Mouse (Mus musculus) midbrain, embryonic 16.5 days (tissue): ENCODE measurements at regions not wholly inside any gene's neighbourhood (a gene's known extent, or its start where the extent isn't known, plus 50 kb on each side); places are given as distances from the start of the nearest gene placed in this dataset.

Source experiments
- ATAC-seq: fragments of 200-750 bp; cut with Nextera tagmentation; 2 replicates; pipeline ENCODE4 v1.8.0; 2017; ENCODE audit warnings: moderate TSS enrichment
- H3K27ac ChIP-seq: fragments of 300-500 bp; sonication (generic); 2 replicates; pipeline ENCODE4 v1.5.1; 2014; ENCODE audit warnings: mild to moderate bottlenecking, low read length, mixed read lengths
- H3K27me3 ChIP-seq: fragments of 300-500 bp; sonication (generic); 2 replicates; pipeline ENCODE4 v1.6.1; 2014; ENCODE audit warnings: low read depth, low read length, mixed read lengths; ENCODE audit not compliant: control insufficient read depth, insufficient read depth
- H3K36me3 ChIP-seq: fragments of 300-500 bp; sonication (generic); 2 replicates; pipeline ENCODE4 v1.6.1; 2014; ENCODE audit warnings: mild to moderate bottlenecking, low read length, moderate library complexity, mixed read lengths; ENCODE audit not compliant: control insufficient read depth, insufficient read depth
- H3K4me1 ChIP-seq: fragments of 300-500 bp; sonication (generic); 2 replicates; pipeline ENCODE4 v1.6.1; 2014; ENCODE audit warnings: mild to moderate bottlenecking, low read length, mixed read lengths; ENCODE audit not compliant: control insufficient read depth, insufficient read depth
- H3K4me2 ChIP-seq: fragments of 300-500 bp; sonication (generic); 2 replicates; pipeline ENCODE4 v1.6.1; 2014; ENCODE audit warnings: mild to moderate bottlenecking, low read length, mixed read lengths
- H3K4me3 ChIP-seq: fragments of 300-500 bp; sonication (generic); 2 replicates; pipeline ENCODE4 v1.5.1; 2014; ENCODE audit warnings: low read depth, mild to moderate bottlenecking, low read length, moderate library complexity, mixed read lengths
- H3K9ac ChIP-seq: fragments of 300-500 bp; sonication (generic); 2 replicates; pipeline ENCODE4 v1.6.1; 2014; ENCODE audit warnings: low read depth, low read length, mixed read lengths
- H3K9me3 ChIP-seq: fragments of 300-500 bp; sonication (generic); replicated peaks from 2 replicates; pipeline ENCODE4 v1.6.1; 2014; ENCODE audit warnings: mild to moderate bottlenecking, low read length, mixed read lengths; ENCODE audit not compliant: control insufficient read depth, poor library complexity, severe bottlenecking
- WGBS: fragments of 180-500 bp; shearing (Covaris S2); extraction: QIAGEN DNeasy Blood & Tissue Kit; methylation state at CpG from one replicate; pipeline ENCODE4 v1.1.7; 2014; 5-methylcytosine and 5-hydroxymethylcytosine counted together

DNA sequence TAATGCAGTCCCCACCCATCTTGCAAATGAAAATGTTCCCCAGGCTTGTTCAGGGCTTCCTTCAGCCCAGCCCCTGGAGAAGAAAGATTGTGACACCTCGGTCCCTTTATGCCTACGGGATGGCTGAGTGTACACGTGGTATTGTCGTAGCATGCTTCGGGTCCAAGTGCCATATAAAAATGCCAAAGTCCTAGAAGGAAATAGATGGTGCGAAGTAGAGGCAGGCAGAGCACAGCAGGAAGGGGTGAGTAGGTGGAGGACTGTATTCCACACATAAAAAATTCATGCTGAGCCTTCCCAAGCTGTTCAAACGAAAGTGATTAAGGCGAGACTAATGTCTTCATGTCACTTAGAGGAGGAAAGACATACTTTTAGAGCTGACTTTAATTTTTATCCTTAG, 281.1 kb downstream of the Stim2 start:
- Histone ChIP-seq H3K9ac (no peak overlapping the region), H3K4me3 (no peak overlapping the region), H3K9me3 (no peaks in the 10 kb centered on the region), H3K27ac (no peak overlapping the region), H3K4me2 (no peak overlapping the region), H3K27me3 (no peaks in the 10 kb centered on the region), H3K4me1 (peaks cover 7% of the 10 kb centered on the region; the same call in 1 of the 2 replicates), H3K36me3 (no peaks in the 10 kb centered on the region)
- WGBS, result 41% methylated on average over 8 of the region's 8 CpGs
- ATAC-seq, result peak; percentile 32; the same call in 1 of the 2 replicates

DNA sequence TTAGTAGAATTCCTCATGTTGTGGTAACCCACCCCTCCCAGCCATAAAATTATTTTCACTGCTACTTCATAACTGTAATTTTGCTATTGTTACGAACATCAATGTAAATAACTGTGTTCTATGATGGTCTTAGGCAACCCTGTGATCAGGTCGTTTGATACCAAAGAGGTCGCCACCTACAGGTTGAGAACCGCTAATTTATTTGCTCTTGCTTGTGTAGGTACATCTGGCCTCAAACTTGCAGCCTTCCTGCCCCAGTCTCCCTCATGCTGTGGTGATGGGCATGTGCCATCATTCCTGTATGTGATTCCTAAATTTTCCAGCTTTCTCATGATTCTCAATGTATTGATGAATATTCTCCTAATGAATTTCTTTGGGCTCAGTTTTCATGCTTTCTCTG, 282.4 kb downstream of the Stim2 start:
- H3K9ac ChIP-seq, result no peak overlapping the region
- H3K4me1 ChIP-seq, result peaks cover 7% of the 10 kb centered on the region; the same call in 1 of the 2 replicates
- no peaks in the 10 kb centered on the region for H3K27me3 ChIP-seq
- H3K27ac ChIP-seq, result no peak overlapping the region
- no peak for ATAC-seq
- WGBS, result 49% methylated on average over 4 of the region's 4 CpGs
- H3K9me3 ChIP-seq, result no peaks in the 10 kb centered on the region
- no peaks in the 10 kb centered on the region for H3K36me3 ChIP-seq
- H3K4me3 ChIP-seq, result no peak overlapping the region
- no peak overlapping the region for H3K4me2 ChIP-seq

DNA sequence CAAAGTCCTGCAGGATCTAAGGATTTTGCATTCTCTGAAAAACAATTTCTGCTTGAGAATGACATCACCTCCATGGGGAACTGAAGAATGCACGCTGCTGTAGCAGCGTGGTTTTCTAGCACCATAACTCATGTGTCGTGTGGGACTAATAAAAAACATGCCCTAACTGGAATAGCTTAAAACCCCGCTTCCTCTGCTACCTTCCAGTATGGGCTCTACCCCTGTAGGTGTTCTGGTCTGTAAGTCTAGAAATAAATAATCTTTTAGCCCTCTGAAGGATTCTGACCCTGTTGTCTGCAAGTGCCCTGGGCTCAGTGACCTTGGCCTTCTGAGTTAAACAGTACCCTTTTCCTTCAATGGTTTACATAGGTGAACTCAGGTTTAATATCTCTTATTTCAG, 282.8 kb downstream of the Stim2 start:
- ATAC-seq, result no peak
- H3K9me3 ChIP-seq, result no peaks in the 10 kb centered on the region
- 75% methylated on average over 4 of the region's 4 CpGs for WGBS
- no peak overlapping the region for H3K9ac ChIP-seq
- H3K36me3 ChIP-seq, result no peaks in the 10 kb centered on the region
- no peak overlapping the region for H3K27ac ChIP-seq
- no peaks in the 10 kb centered on the region for H3K27me3 ChIP-seq
- no peak overlapping the region for H3K4me3 ChIP-seq
- H3K4me2 ChIP-seq, result no peak overlapping the region
- H3K4me1 ChIP-seq, result peaks cover 7% of the 10 kb centered on the region; the same call in 1 of the 2 replicates

DNA sequence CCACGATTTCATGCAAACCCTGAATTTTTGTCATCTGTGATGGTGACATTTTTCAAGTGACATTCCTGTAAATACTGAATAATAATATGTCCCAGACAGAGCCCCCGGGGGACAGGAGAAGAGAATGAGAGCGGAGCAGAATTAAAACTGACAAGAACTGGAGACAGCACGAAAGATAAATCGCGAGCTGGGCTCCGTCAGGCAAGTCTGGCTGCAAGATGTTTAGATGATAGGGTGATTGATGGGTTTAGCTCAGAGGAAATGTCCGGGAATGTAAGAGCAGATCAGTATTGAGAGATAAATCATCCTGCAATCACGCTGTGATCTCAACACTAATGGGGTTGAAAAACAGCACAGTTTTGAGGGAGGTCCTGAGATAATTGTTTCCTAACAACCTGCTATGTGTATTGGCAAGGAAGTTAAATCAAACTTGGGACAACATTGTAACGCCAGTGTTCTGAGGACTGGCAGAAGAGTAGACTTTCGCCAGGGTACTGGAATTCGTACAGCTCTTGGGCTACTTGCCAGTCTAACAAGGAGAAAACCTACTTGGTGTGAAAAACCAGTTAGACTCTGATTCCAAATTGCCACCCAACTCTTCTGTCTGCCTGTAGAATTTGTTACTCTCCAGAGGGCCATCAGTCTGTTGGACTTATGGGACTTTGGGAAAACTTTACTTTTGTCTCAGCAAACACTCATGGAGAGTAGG, 292.2 kb downstream of the Stim2 start:
- WGBS, result 63% methylated on average over 12 of the region's 12 CpGs
- H3K4me3 ChIP-seq, result no peak overlapping the region
- H3K27ac ChIP-seq, result no peak overlapping the region
- no peaks in the 10 kb centered on the region for H3K36me3 ChIP-seq
- H3K4me2 ChIP-seq, result no peak overlapping the region
- no peaks in the 10 kb centered on the region for H3K9me3 ChIP-seq
- H3K9ac ChIP-seq, result no peak overlapping the region
- ATAC-seq, result no peak
- H3K27me3 ChIP-seq, result no peaks in the 10 kb centered on the region
- H3K4me1 ChIP-seq, result peaks cover 7% of the 10 kb centered on the region

DNA sequence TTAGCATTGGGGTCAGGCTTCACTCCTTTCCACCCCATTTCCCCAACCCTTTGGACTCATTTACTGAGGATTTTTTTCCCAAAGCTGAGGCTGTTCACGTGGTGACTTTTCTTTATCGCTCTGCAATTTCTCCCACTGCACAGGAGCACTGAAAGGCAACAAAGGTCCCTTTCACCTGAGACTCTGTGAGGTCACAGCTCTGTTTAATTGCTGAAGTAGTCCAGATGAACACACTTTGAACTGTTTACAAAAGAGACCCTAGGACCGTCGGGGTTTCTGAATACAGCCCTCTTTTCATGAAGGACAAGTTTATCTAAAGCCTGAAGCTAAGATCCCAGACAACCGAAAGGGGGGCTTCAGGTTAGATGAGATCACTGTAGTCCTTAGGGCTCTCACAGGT, 293.6 kb downstream of the Stim2 start:
- Histone ChIP-seq H3K36me3 (no peaks in the 10 kb centered on the region), H3K27me3 (no peaks in the 10 kb centered on the region), H3K4me2 (no peak overlapping the region), H3K9me3 (no peaks in the 10 kb centered on the region), H3K4me3 (no peak overlapping the region), H3K27ac (no peak overlapping the region), H3K9ac (no peak overlapping the region), H3K4me1 (peaks cover 7% of the 10 kb centered on the region)
- no peak for ATAC-seq
- WGBS, result 51% methylated on average over 5 of the region's 5 CpGs

DNA sequence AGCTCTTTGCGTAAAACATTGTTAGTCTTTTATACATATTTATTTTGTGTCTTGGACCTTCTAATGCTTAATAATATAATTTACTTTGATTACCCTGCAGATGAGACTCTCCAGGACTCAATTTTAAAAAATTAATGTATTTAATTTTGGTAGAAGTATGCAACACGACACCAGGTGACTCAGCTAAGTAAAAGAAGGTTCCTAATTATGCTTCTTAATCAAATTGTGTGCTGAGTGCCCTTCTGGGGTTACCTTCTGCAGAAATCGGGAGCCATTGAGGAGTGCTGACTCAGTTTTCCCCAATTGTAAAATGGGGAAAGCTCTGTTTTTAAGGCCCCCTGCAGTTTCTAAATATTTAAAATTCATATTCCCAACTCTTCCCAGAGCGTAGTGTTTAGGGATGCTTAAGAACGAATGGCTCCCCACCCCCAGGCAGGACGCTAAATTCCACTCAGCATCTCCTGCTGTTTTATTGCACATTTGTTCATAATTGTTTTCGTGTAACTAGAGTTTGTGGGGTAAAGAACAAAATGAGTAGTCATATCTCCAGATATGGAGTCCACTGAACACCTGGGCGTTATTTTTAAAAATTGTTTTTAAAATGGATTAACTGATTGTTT, 315.5 kb downstream of the Stim2 start:
- Histone ChIP-seq H3K36me3 (no peaks in the 10 kb centered on the region), H3K9ac (no peak overlapping the region), H3K4me3 (no peak overlapping the region), H3K4me1 (no peaks in the 10 kb centered on the region), H3K9me3 (no peaks in the 10 kb centered on the region), H3K27ac (no peak overlapping the region), H3K4me2 (no peak overlapping the region), H3K27me3 (no peaks in the 10 kb centered on the region)
- WGBS, result 84% methylated on average over 8 of the region's 8 CpGs
- ATAC-seq, result no peak

DNA sequence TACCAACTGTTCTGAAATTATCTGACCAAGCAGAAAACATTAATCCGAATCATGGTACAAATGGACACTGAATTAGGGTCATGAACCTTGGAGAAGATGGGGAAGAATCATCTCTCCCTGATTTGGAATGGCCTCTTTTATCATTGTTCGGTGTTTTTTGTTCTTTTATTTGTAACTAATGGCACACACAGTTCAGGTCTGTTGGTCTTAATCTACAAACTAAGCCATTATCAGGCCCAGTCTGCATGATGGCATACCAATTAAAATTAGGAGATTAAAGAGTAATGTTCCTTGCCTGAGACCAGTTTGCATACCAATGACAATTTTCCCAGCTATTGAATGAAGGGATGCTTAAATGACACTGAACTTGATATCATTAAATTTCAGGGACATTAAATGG, 332.1 kb downstream of the Stim2 start:
- no peak overlapping the region for H3K4me2 ChIP-seq
- H3K4me1 ChIP-seq, result no peaks in the 10 kb centered on the region
- WGBS, result 72% methylated on average over 2 of the region's 2 CpGs
- no peak overlapping the region for H3K27ac ChIP-seq
- H3K9me3 ChIP-seq, result peaks cover 5% of the 10 kb centered on the region
- no peaks in the 10 kb centered on the region for H3K27me3 ChIP-seq
- H3K36me3 ChIP-seq, result no peaks in the 10 kb centered on the region
- H3K4me3 ChIP-seq, result no peak overlapping the region
- no peak overlapping the region for H3K9ac ChIP-seq
- ATAC-seq, result no peak

DNA sequence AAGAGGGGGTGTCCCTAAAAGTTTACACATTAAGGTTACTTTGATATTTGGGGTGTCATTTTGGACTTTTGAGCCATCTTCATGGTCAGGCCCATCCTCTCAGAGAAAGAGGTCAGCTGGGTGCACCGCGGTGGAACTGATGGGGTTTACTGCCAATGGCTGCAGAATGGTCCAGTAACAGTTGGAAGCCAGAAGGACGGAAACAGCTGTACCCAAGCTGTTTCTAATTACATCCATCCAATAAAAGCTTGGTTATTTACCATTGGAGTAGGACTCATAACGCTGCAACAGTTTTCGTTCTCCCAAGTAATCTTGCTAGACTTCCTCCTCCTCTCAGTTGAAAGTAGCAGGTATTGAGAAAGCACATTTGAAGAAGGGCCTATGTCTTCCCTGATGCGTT, 344.7 kb downstream of the Stim2 start:
- Histone ChIP-seq H3K9me3 (no peaks in the 10 kb centered on the region), H3K36me3 (no peaks in the 10 kb centered on the region), H3K27ac (no peak overlapping the region), H3K4me1 (no peaks in the 10 kb centered on the region), H3K4me2 (no peak overlapping the region), H3K4me3 (no peak overlapping the region), H3K27me3 (no peaks in the 10 kb centered on the region), H3K9ac (no peak overlapping the region)
- WGBS, result 86% methylated on average over 6 of the region's 6 CpGs
- ATAC-seq, result no peak

DNA sequence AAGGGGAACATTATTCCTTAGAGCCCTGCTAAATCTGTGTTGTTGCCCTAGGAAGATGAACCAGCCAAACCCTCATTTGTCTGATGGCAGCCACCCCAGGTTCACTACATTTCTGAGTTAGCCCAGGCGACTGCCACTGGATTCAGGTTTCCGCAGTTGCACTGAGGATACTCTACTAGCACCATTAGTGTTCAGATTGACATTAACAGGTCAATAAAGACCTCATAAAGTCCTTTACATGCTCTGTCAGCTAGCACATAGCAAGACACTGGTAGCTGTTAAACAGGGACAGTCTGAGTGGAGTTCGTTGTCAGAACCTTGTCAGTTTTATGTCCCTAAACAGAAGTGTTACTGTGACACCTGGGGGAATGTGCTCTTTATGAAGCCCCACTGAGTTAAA, 345.1 kb downstream of the Stim2 start:
- no peak for ATAC-seq
- Histone ChIP-seq H3K9ac (no peak overlapping the region), H3K4me1 (no peaks in the 10 kb centered on the region), H3K4me3 (no peak overlapping the region), H3K36me3 (no peaks in the 10 kb centered on the region), H3K9me3 (no peaks in the 10 kb centered on the region), H3K4me2 (no peak overlapping the region), H3K27me3 (no peaks in the 10 kb centered on the region), H3K27ac (no peak overlapping the region)
- 90% methylated on average over 3 of the region's 3 CpGs for WGBS
